Mouse (Mus musculus): ENCODE measurements around the gene Dlg2.

Dlg2 gene

DNA sequence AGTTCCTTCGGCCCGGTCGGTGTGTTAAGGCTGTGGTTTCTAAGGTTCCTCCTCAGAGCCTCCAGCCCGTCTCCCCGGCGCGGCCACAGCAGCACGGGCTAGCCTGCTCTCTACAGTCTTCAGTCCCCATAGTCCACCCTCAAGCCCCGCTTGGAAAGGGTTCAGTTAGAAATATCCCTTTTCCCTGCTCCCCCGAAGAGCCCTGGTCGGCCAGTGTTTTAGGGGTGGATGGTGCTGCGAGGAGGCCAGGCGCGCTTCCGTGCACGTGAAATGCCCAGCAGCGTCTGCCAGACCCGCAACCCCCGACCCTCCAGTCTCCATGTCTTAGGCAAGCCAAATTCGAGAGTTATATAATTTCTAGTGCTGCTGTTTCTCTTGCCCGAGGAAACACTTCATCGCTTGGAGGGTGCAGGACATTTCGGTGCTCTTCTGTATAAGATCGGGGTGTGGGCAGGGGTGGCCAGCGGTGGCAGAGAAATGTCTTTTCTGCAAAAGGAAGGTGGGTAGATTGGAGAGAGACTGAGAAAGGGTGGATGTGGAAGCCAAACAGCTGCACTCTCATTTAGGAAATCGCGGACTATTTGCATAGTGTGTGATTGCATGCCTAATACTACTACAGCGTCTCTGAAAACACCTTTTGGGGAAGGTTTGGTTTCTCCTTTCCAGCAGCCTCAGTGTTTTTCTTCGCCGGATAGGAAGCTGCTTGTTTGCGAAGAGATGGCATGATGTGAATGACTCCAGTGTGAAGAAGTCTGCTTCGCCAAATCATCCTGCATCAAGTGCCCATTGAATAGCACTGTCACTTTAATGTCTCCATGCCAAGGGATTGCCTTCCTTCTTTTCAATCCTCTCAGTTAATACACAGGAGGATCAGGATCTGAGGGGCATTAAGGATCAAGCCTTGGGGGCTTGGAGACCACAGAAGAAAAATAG lies at the start of gene Dlg2:
Gene Dlg2, plus strand, starts transcription at position 360 of the 933 bp plus-strand sequence.
- no peak for DNase-seq (ENCODE audit: low spot score in 2 of 2)

- DNase-seq (ENCODE audit: low spot score in 2 of 2) = no peak
These were observed 49.5 kb upstream of the Dlg2 start for GRCm38 (mm10) chr7:90427006-90427405.

DNA sequence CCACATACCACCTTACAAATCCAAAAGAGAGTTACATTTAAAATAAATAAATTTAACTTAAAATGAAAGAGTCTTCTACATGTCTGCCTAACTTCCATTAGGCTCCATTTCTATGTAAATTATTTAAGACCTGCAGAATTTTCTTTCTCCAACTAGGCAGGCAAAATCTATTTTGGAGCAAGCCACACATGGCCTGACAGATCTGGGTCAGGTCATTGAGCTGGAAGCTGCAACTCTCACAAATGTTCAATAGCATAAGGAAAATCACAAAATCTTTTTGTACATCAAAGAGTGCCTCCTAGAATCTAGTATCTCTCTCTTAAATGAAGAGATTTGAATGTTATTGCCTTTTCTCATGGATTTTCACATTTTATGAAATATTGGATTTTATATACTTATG lies 44.3 kb upstream of the Dlg2 start:
- DNase-seq (ENCODE audit: low spot score in 2 of 2) = no peak

GRCm38 (mm10) chr7:90440044-90440443 lies 36.4 kb upstream of the Dlg2 start:
- DNase-seq (ENCODE audit: low spot score in 2 of 2) = no peak

DNA sequence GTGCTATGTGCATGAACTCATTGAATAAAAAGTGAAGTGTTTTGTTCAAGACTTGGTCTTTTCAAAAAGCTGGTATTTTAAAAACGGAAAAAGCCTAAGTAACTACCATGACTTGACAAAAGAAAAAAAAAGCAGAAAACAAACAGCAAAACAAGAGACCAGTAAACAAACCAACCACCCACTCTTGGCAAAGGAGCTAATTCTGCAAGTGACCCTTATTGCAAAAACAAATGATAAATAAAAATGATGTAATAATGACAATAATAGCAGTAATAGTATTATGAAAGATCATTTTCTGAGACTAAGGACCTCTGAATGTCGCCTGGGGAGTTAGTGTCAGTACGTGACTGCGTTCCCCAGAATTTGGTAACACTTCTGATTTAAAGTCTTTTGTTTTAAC lies 34.4 kb upstream of the Dlg2 start:
- DNase-seq (ENCODE audit: low spot score in 2 of 2) = no peak

DNA sequence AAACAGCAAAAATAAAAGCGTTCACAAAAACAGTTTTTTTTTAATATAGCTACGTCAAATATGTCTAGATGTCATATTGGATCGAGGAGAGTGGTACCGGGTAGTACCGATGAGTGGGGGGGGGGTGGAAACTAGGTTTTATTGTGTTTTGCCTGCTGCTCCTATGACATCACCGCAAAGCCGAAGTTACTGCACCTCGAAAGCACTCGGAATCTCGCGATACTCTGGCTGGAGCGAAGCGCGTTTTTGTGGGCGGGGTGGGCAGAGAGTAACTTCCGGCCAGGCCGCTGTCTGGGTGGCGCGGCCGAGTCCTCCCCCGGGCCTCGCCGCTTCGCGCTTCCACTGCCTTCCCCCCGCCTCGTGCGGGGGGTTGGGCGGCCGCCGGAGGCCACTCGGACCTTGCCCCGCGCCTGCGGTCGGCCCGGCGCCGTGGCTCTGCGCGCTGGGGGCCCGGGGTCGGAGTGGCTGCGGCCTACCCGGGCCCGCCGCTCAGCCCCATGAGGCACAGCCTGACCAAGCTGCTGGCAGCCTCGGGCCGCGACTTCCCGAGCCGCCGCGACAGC lies 33.9 kb upstream of the Dlg2 start, which contains the start of gene Crebzf:
Gene Crebzf, plus strand, starts transcription at position 212 of the 563 bp plus-strand sequence.
- peak; percentile 92 to 97 for DNase-seq (ENCODE audit: low spot score in 2 of 2)

GRCm38 (mm10) chr7:90443101-90444091 lies 33.1 kb upstream of the Dlg2 start:
- DNase-seq (ENCODE audit: low spot score in 2 of 2) = peak; percentile 78 to 83

DNA sequence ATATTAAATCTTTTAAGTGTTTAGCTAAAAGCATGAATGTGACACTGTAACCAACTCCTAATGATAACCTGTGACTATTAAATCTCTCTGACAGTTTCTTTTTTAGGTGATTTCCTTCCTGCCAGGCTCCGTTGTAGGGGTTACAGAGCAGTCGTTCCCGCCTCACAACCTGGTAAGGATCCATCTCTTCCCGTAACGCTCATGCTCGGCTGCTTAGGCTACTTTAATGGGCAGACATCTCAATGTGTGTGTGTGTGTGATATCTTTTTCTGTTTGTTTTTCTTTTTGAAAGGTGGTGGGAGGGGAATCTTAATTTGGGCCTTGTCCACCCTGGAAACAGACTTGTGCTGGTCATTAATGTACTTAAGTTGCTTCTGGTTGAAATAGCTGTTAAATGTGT lies 32.3 kb upstream of the Dlg2 start:
- DNase-seq (ENCODE audit: low spot score in 2 of 2) = peak; percentile 22 to 25

- no peak for DNase-seq (ENCODE audit: low spot score in 2 of 2)
These were observed 20.2 kb upstream of the Dlg2 start for GRCm38 (mm10) chr7:90456149-90456844.

DNA sequence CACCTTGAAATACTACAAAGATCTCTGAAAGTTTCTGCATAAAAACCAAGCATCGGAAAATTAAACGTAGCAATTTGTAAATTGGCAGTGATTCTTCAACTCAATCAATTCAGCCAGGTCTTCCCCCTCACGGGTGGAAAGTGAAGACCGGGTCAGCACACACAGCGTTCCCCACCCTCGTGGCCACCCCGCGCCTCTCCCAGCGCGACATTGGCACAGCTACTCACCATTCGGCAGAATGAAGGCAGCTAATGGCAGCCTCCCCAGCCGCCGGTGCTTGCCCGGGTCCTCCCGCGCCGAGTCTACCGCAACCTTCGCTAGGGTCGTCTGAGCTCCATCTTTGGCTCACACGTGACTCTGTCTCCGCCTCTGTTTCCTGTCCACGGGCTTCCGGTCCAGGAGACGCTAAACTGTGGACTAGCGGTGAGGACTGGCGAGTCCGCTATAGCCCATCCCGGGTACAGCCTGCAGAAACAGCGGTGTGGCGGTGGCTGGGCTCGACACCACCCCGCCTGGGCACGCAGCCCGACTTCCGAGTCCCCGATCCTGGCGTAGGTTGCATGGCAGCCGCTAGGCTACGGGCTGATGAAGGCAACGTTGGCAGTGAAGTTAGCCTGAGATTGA lies 19.5 kb upstream of the Dlg2 start, which contains the start of gene Tmem126a:
Gene Tmem126a, minus strand, starts transcription at position 385 of the 624 bp plus-strand sequence.
- DNase-seq (ENCODE audit: low spot score in 2 of 2) = peak; percentile 66 to 78

DNA sequence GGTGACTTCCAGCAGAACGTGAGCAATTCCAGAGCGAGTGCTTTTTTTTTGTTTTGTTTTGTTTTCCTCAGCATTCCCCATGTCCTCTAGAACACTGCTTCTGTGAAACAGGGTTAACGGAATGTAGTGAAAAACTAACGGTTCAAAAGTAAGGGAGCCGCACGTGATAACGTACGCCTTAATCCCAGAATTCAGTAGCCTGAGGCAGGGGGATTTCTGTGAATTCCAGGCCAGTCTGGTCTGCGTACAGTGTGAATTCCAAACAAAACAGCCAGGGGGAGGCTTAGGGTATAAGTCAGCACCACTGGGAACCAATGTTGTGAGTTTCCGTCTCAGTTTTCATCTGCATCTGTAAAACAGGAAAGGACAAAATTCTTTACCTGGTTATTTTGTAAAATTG lies 19.0 kb upstream of the Dlg2 start:
- no peak for DNase-seq (ENCODE audit: low spot score in 2 of 2)

DNA sequence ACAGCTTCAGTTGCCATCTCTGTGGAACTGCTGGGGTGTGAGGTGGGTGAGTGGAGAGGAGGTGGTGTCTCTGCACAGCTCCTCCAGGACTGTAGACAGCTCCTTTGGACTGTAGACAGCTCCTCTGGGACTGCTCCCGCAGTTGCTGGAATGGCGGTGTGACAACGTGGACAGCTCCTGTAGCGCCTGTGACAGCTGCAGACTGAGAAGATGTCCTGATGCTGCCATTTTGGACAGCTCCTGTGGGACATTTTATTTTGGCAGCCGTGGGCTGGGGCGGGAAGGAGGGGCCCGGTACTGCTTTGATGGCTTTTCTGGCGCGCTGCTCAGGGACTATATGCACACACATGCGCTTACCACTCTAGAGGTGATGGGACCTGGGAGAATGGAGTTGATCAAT lies 16.1 kb upstream of the Dlg2 start:
- no peak for DNase-seq (ENCODE audit: low spot score in 2 of 2)

DNA sequence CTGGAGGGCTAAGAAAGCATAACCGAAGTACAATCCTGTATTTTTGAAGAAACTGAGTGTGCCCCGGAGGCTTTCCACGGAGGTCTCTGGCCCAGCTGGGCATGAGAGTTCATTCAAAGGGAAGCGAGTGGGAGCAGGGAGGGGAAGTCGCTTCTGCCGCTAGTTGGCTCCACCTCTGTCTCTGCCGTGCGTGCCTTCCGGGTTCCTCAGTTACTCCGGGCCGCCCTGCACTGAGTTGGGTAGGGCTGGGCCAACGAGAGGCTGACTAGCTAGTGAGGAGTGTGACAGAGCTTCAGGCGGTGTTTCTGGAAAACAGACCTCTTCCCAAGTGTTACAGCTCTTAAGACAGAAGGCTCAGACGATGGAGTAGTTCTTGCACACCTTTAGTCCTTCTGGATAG lies 15.5 kb upstream of the Dlg2 start:
- DNase-seq (ENCODE audit: low spot score in 2 of 2) = peak; percentile 23 to 67

GRCm38 (mm10) chr7:90461441-90461840 lies 15.0 kb upstream of the Dlg2 start:
- DNase-seq (ENCODE audit: low spot score in 2 of 2) = no peak

GRCm38 (mm10) chr7:90473511-90473910 lies 3.0 kb upstream of the Dlg2 start:
- no peak for DNase-seq (ENCODE audit: low spot score in 2 of 2)

- peak; percentile 99 for DNase-seq (ENCODE audit: low spot score in 2 of 2)
These were observed 619 bp upstream of the Dlg2 start, which contains the start of gene Tmem126b for GRCm38 (mm10) chr7:90475793-90476312. TSS of gene Tmem126b (minus strand) at chr7:90476001.

GRCm38 (mm10) chr7:90482607-90483006 lies 6.1 kb downstream of the Dlg2 start:
- no peak for DNase-seq (ENCODE audit: low spot score in 2 of 2)

- DNase-seq (ENCODE audit: low spot score in 2 of 2) = no peak
These were observed 31.7 kb downstream of the Dlg2 start for GRCm38 (mm10) chr7:90508124-90508523.

DNA sequence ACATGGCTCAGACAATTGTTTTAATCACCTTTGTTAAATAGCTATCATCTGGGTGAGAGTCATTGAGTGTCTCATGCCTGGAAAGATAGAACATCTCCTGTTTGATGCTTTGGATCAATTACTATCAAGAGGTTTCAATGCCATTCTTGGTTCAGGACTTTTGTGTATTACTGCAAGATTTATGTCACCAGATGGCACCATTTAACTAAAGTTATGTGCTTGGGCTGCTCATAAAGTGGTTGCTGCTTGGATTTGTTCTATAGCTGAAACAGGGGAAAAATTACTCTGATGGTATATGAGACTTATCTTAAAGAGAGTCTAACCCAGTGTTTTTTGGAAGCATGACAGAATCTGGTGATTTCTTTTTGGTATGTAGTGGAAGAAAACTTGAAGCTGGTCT lies 35.8 kb downstream of the Dlg2 start:
- DNase-seq (ENCODE audit: low spot score in 2 of 2) = no peak
